In genomic region chr9:48611032-48611431, GRCm38 (mm10) we compare ENCODE assay signal across 27 mouse cellular contexts. TPM values are rescaled to one million over a fixed set of nuclear protein-coding genes. Genes with fewer than 3 reads are reported as not detected.
DNase-seq lines count a peak whose midpoint lies in the region; ATAC-seq and TF ChIP-seq lines count a peak whose summit lies in the region.
"Had no signal": no experiment of that assay in that cellular context is flagged by ENCODE, and none has a peak within 500 bp of the region (broad histone marks: within the 10 kb centered on the region; RNA-seq: fewer than 3 reads in every experiment).

No protein-coding gene starts in this region.

- peak; percentile 86 for DNase-seq in heart, adult 11 months
- no peak for DNase-seq in heart, adult 8-10 months (ENCODE audit: low spot score)
- DNase-seq in kidney, postnatal 0 days (ENCODE audit: low spot score), result peak; percentile 32
- no peak for DNase-seq in kidney, adult 18-20 months
- peak; percentile 29 for DNase-seq in 3T3-L1 (ENCODE audit: low read depth, low spot score)
- peak; percentile 26 for DNase-seq in limb, embryonic 14.5 days (ENCODE audit: low spot score)
- no peak for DNase-seq in lung, adult 18-20 months
- DNase-seq: adrenal gland, postnatal 25 days; cerebellum, adult 11-12 months; cerebellum, adult 9-11 months; gastrocnemius, postnatal 25 days; heart, adult 2 months; kidney, adult 2 months; kidney, postnatal 4 days; liver; lung, embryonic 14.5 days; lung, postnatal 36 days; right cerebral cortex, postnatal 25 days; thymus, postnatal 25 days had no signal

- no peak overlapping the region for H3K27ac ChIP-seq in kidney, postnatal 0 days
- no peak overlapping the region for H3K27ac ChIP-seq in limb, embryonic 14.5 days (replicated peaks; ENCODE audit: low read depth, low read length)
- H3K27ac ChIP-seq: forebrain, embryonic 15.5 days; heart, adult 2 months; hindbrain, embryonic 14.5 days; liver, embryonic 14.5 days; midbrain, embryonic 12.5 days had no signal

- TF ChIP-seq CTCF in kidney, postnatal 0 days (IDR thresholded peaks at IDR 0.05; ENCODE audit: low read depth), result no peak

- no peak overlapping the region for H3K9ac ChIP-seq in kidney, postnatal 0 days (ENCODE audit: low read depth, low read length)
- no peak overlapping the region for H3K9ac ChIP-seq in limb, embryonic 14.5 days (ENCODE audit: low read depth, low read length, severe bottlenecking)
- H3K9ac ChIP-seq: forebrain, embryonic 15.5 days; hindbrain, embryonic 14.5 days; liver, embryonic 14.5 days; lung, embryonic 14.5 days; midbrain, embryonic 12.5 days had no signal

- no peaks in the 10 kb centered on the region for H3K27me3 ChIP-seq in kidney, postnatal 0 days (ENCODE audit: insufficient read depth, low read length)
- H3K27me3 ChIP-seq in limb, embryonic 14.5 days (ENCODE audit: control insufficient read depth, insufficient read depth, low read length), result no peaks in the 10 kb centered on the region
- H3K27me3 ChIP-seq: forebrain, embryonic 15.5 days; Patski had no signal

- no peaks in the 10 kb centered on the region for H3K4me1 ChIP-seq in kidney, postnatal 0 days (replicated peaks; ENCODE audit: insufficient read depth, low read length)
- no peaks in the 10 kb centered on the region for H3K4me1 ChIP-seq in limb, embryonic 14.5 days (ENCODE audit: control insufficient read depth, insufficient read depth, low read length)

- WGBS in kidney, postnatal 0 days, result 9% methylated on average over 1 of the region's 1 CpGs
- 17% methylated on average over 1 of the region's 1 CpGs for WGBS in limb, embryonic 14.5 days

- no peak overlapping the region for H3K4me2 ChIP-seq in kidney, postnatal 0 days (ENCODE audit: low read length)
- H3K4me2 ChIP-seq in limb, embryonic 14.5 days (replicated peaks; ENCODE audit: low read depth, low read length, severe bottlenecking), result no peak overlapping the region
- H3K4me2 ChIP-seq: forebrain, embryonic 15.5 days; hindbrain, embryonic 14.5 days; lung, embryonic 14.5 days; midbrain, embryonic 12.5 days had no signal

- no peak for TF ChIP-seq POLR2A in limb, embryonic 14.5 days (IDR thresholded peaks at IDR 0.05; ENCODE audit: borderline replicate concordance, extremely low read depth, insufficient read depth, insufficient read length)

- H3K9me3 ChIP-seq in kidney, postnatal 0 days (replicated peaks; ENCODE audit: low read length), result no peaks in the 10 kb centered on the region
- no peaks in the 10 kb centered on the region for H3K9me3 ChIP-seq in limb, embryonic 14.5 days (ENCODE audit: control insufficient read depth, low read length)
- H3K9me3 ChIP-seq: forebrain, embryonic 15.5 days; midbrain, embryonic 12.5 days had no signal

- H3K4me3 ChIP-seq in kidney, postnatal 0 days (replicated peaks; ENCODE audit: low read depth, low read length), result no peak overlapping the region
- no peak overlapping the region for H3K4me3 ChIP-seq in limb, embryonic 14.5 days (replicated peaks; ENCODE audit: low read length)
- H3K4me3 ChIP-seq: forebrain, embryonic 15.5 days; heart, adult 2 months; midbrain, embryonic 12.5 days had no signal

- no peaks in the 10 kb centered on the region for H3K36me3 ChIP-seq in kidney, postnatal 0 days (ENCODE audit: insufficient read depth, low read length)
- H3K36me3 ChIP-seq in limb, embryonic 14.5 days (ENCODE audit: control insufficient read depth, insufficient read depth, low read length), result no peaks in the 10 kb centered on the region
- H3K36me3 ChIP-seq: forebrain, embryonic 15.5 days; midbrain, embryonic 12.5 days had no signal

- ATAC-seq in kidney, postnatal 0 days (replicated peaks; ENCODE audit: low FRiP score, low read depth), result no peak
- no peak; the same call in 1 of the 2 replicates for ATAC-seq in limb, embryonic 14.5 days (ENCODE audit: low FRiP score, low read depth)
- ATAC-seq: forebrain, embryonic 15.5 days; Patski had no signal

RNA-seq across cellular contexts. Expression of gene Nnmt, which starts 6.1 kb away (rescaled TPM):
- total RNA-seq in heart, adult 8-10 months (2022), result 1 to 10 TPM; 3.2 to 5.2 (median 4.3) TPM
- polyA plus RNA-seq in kidney, postnatal 0 days (2015; fragmentation: Nextera tagmentation; extraction: Ambion mirVana), result 4.3 and 5.4 TPM in 2 replicates
- polyA plus RNA-seq in limb, embryonic 14.5 days (2012; rRNA removed), result 2.9 and 3.1 TPM in 2 replicates
- polyA plus RNA-seq in limb, embryonic 14.5 days (2014; fragmentation: Nextera tagmentation; extraction: Ambion mirVana), result 11.2 and 13.4 TPM in 2 replicates
- total RNA-seq: hematopoietic stem cell, adult 5-6 weeks; MEL; neutrophil, adult 5-6 weeks had no signal

Comparison
In these comparisons a context has a peak if more than half of its experiments do, and no peak if none do; other contexts are left out.
1. DNase-seq: peak in heart, adult 11 months (single experiment), kidney, postnatal 0 days (single experiment), 3T3-L1 (single experiment) and limb, embryonic 14.5 days (single experiment); none in heart, adult 8-10 months (single experiment), kidney, adult 18-20 months (single experiment) and lung, adult 18-20 months (0 of 2).